Mouse (Mus musculus): Measurements from ENCODE around the gene Gm21961. TPM values are rescaled to one million over a fixed set of nuclear protein-coding genes. Genes with fewer than 3 reads are reported as not detected.
"Not testable (repeated sequence)": the region's sequence is repeated elsewhere in the genome, so short reads cannot be mapped to it uniquely, and the experiment has no call there.

Gm21961 gene
- not detected in 2 replicates for polyA plus RNA-seq (2016; fragmentation: Nextera tagmentation; extraction: Ambion mirVana)

DNA sequence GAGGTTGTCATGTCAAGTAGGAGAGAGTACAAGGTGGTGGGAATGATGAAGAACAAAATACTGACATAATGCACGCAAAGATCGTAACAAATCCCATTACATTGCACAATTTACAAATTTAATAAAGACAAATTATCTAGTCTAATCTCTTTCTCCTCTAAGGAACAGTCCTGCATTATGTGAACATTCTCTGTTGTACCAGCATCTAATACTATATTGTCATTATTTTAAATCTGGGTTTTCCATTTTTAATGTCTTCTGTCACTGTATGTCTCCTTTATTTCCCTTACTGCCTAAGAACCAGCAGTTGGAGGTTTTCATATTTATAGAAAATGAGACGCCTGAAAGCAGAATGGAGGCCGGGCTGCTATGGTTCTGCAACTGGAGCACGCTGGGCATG is at the start of gene Gm21961:
Gene Gm21961 (minus strand): TSS at position 101 of the 400 bp plus-strand sequence.
- ATAC-seq (ENCODE audit: insufficient number of reproducible peaks, insufficient read depth, low FRiP score, low TSS enrichment, low read depth): no peak
- Histone ChIP-seq H3K4me2 (no peak within 1 kb of the TSS), H3K9ac (replicated peaks) (no peak within 1 kb of the TSS), H3K27ac (no peak within 1 kb of the TSS), H3K4me3 (replicated peaks) (no peak within 1 kb of the TSS), H3K9me3 (no peaks in the 10 kb centered on the region), H3K27me3 (no peaks in the 10 kb centered on the region), H3K36me3 (no peaks in the 10 kb centered on the region), H3K4me1 (replicated peaks) (no peaks in the 10 kb centered on the region)
- 94% methylated on average over 5 of the region's 5 CpGs for whole genome bisulfite sequencing

DNA sequence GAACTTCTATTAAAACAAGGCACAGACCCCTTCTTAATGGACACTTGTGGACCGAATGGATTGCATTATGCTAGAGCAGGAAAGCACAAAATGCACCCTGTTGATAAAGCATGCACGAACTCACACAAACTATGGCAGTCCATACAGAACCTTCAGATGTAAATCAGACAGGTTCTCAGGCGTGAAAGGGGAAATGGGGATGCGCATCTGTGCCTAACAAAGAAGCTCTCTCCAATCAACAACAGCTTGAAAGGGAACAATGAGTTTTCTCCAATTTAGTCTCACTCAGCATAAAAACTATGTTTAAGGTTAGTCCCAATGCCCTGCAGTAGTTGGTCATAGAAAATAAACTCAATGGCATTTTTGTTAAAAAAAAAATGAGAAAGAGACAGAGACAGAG is 27.3 kb upstream of the Gm21961 start:
- Histone ChIP-seq H3K27me3 (no peaks in the 10 kb centered on the region), H3K36me3 (no peaks in the 10 kb centered on the region), H3K4me3 (replicated peaks) (no peak overlapping the region), H3K4me2 (no peak overlapping the region), H3K4me1 (replicated peaks) (no peaks in the 10 kb centered on the region), H3K9ac (replicated peaks) (no peak overlapping the region), H3K27ac (no peak overlapping the region), H3K9me3 (no peaks in the 10 kb centered on the region)
- 76% methylated on average over 4 of the region's 4 CpGs for WGBS
- no peak for ATAC-seq (ENCODE audit: insufficient number of reproducible peaks, insufficient read depth, low FRiP score, low TSS enrichment, low read depth)

DNA sequence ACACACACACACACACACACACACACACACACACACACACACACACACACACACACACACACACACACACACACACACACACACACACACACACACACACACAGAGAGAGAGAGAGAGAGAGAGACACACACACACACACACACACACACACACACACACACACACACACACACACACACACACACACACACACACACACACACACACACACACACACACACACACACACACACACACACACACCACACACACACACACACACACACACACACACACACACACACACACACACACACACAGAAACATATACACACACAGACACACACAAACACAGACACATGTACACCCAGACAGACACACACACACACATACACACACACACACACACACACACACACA is 24.5 kb upstream of the Gm21961 start:
- not testable (repeated sequence) for H3K9me3 ChIP-seq; H3K27me3 ChIP-seq; H3K36me3 ChIP-seq; H3K4me3 ChIP-seq (replicated peaks); H3K4me1 ChIP-seq (replicated peaks); H3K9ac ChIP-seq (replicated peaks); H3K4me2 ChIP-seq; ATAC-seq (ENCODE audit: insufficient number of reproducible peaks, insufficient read depth, low FRiP score, low TSS enrichment, low read depth); H3K27ac ChIP-seq

DNA sequence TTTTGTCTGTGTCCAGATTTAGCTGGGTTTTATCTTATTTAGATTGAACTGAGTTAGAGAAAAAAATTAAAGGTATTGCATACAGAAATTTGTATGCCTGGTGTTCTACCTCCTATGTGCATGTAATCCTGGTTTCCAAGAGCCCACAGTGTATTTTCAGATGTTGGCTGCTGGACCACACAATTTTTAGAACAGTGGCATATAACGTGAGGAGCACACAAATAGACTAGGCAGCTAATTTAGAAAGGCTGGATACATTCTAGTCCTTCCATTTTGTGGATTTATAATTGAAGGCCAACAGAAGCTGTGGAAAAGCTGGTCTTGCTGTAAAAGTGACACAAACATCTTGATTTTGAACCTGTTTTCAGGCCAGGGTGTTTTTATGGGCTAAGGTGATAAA is 3.3 kb upstream of the Gm21961 start:
- Histone ChIP-seq H3K4me1 (replicated peaks) (no peaks in the 10 kb centered on the region), H3K9ac (replicated peaks) (no peak overlapping the region), H3K27ac (no peak overlapping the region), H3K27me3 (no peaks in the 10 kb centered on the region), H3K9me3 (no peaks in the 10 kb centered on the region), H3K4me2 (no peak overlapping the region), H3K4me3 (replicated peaks) (no peak overlapping the region), H3K36me3 (no peaks in the 10 kb centered on the region)
- 77% methylated on average over 1 of the region's 1 CpGs for WGBS
- no peak for ATAC-seq (ENCODE audit: insufficient number of reproducible peaks, insufficient read depth, low FRiP score, low TSS enrichment, low read depth)

DNA sequence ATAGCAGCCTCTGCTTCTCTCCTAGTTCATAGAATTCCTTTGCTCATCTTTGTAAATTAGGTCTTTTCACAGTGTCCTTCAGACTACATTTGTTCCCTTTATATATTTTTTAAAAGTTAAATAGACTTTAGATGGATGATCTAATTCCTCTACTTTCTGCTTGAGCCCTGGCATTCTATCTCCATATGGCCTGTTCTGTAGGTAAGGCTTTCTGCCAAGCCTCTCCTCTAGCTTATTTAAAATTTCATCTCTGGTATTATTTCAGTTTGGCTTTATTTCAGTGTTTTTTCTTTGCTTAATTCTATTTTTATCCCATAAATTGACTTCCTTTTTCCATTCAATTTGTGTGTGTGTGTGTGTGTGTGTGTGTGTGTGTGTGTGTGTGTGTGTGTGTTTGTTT is 8.5 kb downstream of the Gm21961 start:
- Histone ChIP-seq H3K27ac (no peak overlapping the region), H3K9me3 (no peaks in the 10 kb centered on the region), H3K36me3 (no peaks in the 10 kb centered on the region), H3K4me3 (replicated peaks) (no peak overlapping the region), H3K9ac (replicated peaks) (no peak overlapping the region), H3K4me1 (replicated peaks) (no peaks in the 10 kb centered on the region), H3K27me3 (no peaks in the 10 kb centered on the region), H3K4me2 (no peak overlapping the region)
- ATAC-seq (ENCODE audit: insufficient number of reproducible peaks, insufficient read depth, low FRiP score, low TSS enrichment, low read depth): no peak

DNA sequence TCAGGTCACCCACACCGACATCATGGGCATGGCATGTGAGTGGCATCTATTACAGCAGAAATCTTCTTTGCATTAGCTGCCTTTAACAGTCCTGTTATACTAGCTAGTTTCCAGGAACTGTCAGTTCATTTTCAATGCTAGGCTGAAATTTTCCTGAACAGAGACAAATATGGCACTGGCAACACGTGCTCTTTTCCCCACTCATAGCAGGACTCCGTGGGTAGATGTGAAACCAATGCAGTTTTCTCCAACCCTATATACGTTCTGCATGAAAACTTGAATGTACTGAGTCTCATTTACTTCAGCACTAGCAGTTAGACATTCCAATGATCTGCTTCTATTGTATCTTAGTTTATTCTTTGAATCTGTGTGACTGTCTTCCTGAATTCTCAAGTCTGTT is 20.2 kb downstream of the Gm21961 start:
- Histone ChIP-seq H3K9me3 (no peaks in the 10 kb centered on the region), H3K4me2 (no peak overlapping the region), H3K36me3 (no peaks in the 10 kb centered on the region), H3K27ac (no peak overlapping the region), H3K27me3 (no peaks in the 10 kb centered on the region), H3K4me1 (replicated peaks) (no peaks in the 10 kb centered on the region), H3K9ac (replicated peaks) (no peak overlapping the region), H3K4me3 (replicated peaks) (no peak overlapping the region)
- ATAC-seq (ENCODE audit: insufficient number of reproducible peaks, insufficient read depth, low FRiP score, low TSS enrichment, low read depth): no peak
- WGBS: 84% methylated on average over 4 of the region's 4 CpGs

DNA sequence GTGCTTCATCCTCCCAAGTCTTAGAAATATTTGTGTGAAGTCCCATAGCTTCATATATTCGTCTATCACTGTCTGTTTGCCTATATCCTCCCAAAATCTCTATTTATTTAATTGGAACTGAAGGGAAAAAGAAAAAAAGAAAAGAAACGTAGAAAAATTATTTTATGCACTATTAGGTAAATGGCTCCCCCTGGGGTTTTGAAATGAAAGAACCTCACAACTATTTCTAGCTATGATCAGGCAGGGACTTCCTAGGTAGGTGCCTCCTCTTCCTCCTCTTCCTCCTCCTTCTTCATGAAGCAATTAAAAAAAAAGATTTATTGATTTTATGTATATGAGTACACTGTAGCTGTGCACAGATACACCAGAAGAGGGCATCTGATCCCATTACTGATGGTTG is 34.7 kb downstream of the Gm21961 start:
- Histone ChIP-seq H3K36me3 (no peaks in the 10 kb centered on the region), H3K27me3 (no peaks in the 10 kb centered on the region), H3K9me3 (no peaks in the 10 kb centered on the region), H3K27ac (no peak overlapping the region), H3K4me3 (replicated peaks) (no peak overlapping the region), H3K9ac (replicated peaks) (no peak overlapping the region), H3K4me2 (no peak overlapping the region), H3K4me1 (replicated peaks) (no peaks in the 10 kb centered on the region)
- WGBS: 67% methylated on average over 2 of the region's 2 CpGs
- no peak for ATAC-seq (ENCODE audit: insufficient number of reproducible peaks, insufficient read depth, low FRiP score, low TSS enrichment, low read depth)

DNA sequence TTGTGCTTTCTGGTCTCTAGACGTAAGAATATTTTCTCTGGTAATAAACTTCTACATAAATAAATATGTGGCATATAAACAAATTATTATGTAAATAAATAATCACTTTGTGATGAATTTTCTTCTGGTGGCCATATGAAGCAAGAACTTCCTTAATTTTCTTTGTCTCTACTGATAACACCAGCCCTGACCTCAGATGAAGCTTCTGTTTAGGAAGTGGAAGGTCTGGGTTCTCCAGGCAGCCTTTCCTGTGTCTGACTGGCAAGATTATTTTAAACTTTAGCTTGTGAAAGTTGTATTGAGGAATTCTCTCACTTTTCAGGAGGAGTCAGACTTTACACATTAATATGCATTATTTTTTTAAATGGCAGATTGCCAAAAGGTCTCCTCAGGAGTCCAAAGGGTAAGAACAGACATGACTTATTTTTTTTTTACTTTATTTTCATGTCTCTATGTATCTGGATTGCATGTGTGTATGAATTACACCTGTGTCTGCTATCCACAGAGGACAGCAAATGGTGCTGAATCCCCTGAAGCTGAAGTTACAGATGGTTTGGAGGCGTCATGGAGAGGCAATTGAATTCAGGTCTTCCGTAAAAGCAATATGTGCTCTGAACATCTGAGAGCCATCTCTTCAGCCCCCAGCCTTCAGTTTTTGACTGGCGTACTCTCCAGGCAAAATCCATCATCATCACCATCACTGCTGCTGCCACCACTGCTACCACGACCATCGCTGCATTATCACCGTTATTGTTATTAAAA is 38.5 kb downstream of the Gm21961 start:
- no peak overlapping the region for H3K4me2 ChIP-seq
- no peaks in the 10 kb centered on the region for H3K9me3 ChIP-seq
- H3K27ac ChIP-seq: no peak overlapping the region
- 91% methylated on average over 7 of the region's 7 CpGs for WGBS
- no peaks in the 10 kb centered on the region for H3K36me3 ChIP-seq
- no peaks in the 10 kb centered on the region for H3K4me1 ChIP-seq (replicated peaks)
- ATAC-seq (ENCODE audit: insufficient number of reproducible peaks, insufficient read depth, low FRiP score, low TSS enrichment, low read depth): no peak
- H3K9ac ChIP-seq (replicated peaks): no peak overlapping the region
- H3K27me3 ChIP-seq: no peaks in the 10 kb centered on the region
- no peak overlapping the region for H3K4me3 ChIP-seq (replicated peaks)

Other genes starting within 250 kb of the Gm21961 start
- gene Gm21798, start 197.2 kb downstream of the Gm21961 start, polyA plus RNA-seq (2016; fragmentation: Nextera tagmentation; extraction: Ambion mirVana): not detected in 2 replicates